Mouse (Mus musculus) cerebellum, postnatal 36 days (tissue): ENCODE results near the gene Tub.

Experiments used
- DNase-seq, 2 experiments: peaks; one replicate each; pipeline ENCODE4 v3.0.0; 2021 to 2022; ENCODE audit warnings: mixed read lengths in 2 of 2

Gene Tub

DNA sequence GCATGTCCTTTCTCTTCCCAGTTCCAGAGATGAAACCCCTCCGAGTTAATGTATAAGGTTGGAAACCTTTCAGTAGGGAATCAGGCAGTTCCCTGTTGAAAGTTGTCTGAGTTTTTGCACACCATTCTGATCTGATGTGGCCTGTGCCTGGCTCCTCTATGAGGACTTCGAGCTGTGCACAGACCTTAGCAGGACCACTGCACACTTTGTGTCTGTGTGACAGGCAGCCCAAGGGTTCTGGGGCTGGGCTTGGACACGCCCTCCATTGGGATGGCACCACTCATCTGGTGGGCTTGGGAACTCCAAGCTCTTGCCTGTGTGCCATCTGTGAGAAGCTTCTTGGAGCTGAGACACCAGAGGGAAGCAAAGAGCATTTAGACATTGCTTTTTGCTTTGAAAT, 81.2 kb downstream of the Tub start:
- DNase-seq = no peak

GRCm38 (mm10) chr7:109032054-109032453, 81.9 kb downstream of the Tub start:
- no peak for DNase-seq

- DNase-seq = peak; percentile 57 to 71
Observed at GRCm38 (mm10) chr7:109038121-109038735, 88.1 kb downstream of the Tub start.

GRCm38 (mm10) chr7:109038987-109039386, 88.8 kb downstream of the Tub start:
- no peak for DNase-seq

DNA sequence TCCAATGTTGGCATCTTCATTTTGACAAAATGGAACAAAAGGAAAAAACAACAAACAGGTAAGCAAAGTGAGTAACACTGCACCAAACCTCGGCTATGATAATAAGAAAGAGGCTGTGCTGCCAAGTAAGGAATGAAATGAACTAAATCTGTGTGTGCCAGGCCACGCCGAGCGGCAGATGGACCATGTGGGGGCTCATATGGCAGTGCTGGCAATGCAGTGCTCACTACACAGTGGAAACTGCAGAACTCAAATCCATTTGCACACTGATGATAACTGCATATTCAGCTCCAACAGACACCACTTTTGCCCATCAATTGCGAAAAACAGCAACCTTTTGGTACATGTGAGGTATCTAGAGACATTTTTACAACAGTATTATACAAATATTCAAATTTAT, 89.3 kb downstream of the Tub start:
- DNase-seq = peak; percentile 93

GRCm38 (mm10) chr7:109045876-109046275, 95.7 kb downstream of the Tub start:
- DNase-seq = no peak

DNA sequence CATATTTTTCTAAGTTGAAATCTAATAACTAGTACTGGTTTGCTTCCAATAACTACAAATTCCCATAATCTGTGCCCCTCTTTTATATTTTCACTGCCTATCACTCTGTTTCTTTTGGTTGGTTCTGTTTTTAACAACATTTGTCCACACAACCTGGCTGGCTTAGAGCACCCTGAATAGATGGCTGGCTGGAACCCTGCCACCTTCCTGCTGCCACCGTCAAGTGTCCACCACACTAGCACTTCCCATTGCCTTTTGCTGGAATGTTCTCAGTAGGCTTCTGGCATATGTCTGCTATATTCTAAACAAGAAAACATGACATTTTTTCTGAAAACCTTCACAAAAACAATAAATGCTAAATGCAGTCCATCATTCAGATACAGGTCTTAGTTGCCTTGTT, 100.7 kb downstream of the Tub start:
- peak; percentile 85 to 86 for DNase-seq

DNA sequence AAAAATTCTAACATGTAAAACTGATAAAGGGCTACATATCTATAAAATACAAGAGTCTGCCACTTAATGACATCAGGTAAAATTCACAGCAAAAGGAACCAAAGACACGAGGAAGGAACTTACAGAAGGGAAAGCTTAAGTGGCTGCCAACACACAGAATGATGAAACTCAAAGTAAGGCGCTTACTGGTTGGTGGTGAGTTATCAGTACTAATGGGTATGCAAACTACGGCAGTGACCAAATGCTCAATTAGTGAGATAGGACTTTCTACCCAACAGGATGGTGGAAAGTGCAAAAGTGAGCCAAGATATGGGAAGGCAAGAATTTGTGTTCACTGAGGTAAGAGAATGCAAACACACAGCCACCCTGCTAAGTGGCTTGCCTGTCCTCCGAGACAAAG, 109.4 kb downstream of the Tub start:
- no peak for DNase-seq

DNA sequence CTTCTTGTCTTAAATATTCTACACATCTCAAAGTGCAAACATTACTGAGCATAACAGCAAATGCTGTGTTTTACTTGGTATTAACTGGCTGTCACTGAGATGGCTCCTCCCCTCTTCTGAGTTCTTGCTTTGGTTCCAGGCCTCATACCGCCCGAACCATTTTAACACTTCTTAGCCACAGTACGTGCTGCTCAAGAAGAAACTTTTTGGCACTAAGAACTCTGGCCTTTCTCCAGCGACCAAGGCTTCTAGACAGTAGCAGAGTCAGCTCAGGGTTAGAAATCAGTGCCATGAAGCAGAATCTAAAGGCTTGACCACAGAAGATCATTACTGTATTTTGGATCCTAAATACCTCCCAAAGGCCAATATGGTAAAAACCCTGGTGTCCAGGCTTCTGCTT, 119.5 kb downstream of the Tub start:
- no peak for DNase-seq

- DNase-seq = no peak
Observed at GRCm38 (mm10) chr7:109072326-109072725, 122.2 kb downstream of the Tub start.

GRCm38 (mm10) chr7:109082269-109083112, 132.4 kb downstream of the Tub start:
- no peak for DNase-seq

- DNase-seq = peak; percentile 95
Observed at GRCm38 (mm10) chr7:109083113-109083812, 133.1 kb downstream of the Tub start, which contains the start of gene Ric3. Gene Ric3, minus strand, starts transcription at chr7:109083331.

DNA sequence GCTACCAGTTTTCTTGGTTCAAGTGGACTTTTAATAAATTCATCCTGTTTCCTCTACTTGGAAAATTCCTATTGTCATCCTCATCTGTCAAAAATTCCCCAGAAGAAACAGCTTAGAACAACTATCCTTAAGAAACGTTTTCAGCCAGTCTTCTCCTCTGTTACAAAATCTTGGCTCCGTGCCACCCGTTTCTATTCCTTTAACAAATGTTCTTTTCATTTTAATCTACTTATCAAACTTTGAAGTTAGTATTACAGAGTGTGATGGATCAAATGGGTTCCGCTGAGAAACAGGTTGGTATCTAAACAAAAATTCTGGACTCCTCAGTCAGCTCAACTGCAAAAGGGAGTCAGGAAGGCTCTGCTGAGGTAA, 133.7 kb downstream of the Tub start:
- DNase-seq = peak in 1 of 2 experiments; percentile 24
